Mouse (Mus musculus): ENCODE measurements around the gene Psma2. TPM values are rescaled to one million over a fixed set of nuclear protein-coding genes. Genes with fewer than 3 reads are reported as not detected.

Gene Psma2
- 10 to 100 TPM; 52.6 to 53.7 TPM for total RNA-seq (2023)

DNA sequence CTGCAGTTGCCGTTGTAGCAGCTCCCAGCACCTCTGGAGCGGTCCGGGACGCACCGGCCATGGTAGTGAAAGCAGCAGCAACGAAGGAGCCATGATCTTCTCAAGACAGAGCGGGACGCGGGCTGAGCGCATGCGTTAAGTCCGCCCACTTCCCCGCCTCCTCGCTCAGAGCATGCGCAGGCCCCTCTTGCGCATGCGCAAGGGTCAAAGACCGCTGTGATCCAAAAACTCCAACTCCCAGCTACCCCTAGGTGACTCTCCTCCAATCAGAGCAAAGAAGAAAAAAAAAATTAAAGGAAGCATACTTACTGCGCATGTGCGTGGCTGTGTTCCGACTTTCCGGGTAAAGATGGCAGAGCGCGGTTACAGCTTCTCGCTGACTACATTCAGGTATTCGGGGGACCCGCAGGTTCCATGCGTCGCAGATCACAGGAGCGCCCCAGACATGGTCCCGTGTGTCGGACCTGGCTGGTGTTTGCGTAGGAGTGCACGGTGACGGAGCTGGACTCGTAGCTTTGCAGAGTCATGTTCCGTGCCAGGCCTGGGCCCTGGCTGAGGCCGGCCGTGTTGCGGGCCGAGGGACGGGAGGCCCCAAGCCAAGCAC is at the start of gene Psma2, which contains the start of gene Mrpl32:
Psma2 (plus strand) TSS at position 315 of the 604 bp plus-strand sequence.
Mrpl32 (minus strand) TSS at position 240 of the 604 bp plus-strand sequence.

DNA sequence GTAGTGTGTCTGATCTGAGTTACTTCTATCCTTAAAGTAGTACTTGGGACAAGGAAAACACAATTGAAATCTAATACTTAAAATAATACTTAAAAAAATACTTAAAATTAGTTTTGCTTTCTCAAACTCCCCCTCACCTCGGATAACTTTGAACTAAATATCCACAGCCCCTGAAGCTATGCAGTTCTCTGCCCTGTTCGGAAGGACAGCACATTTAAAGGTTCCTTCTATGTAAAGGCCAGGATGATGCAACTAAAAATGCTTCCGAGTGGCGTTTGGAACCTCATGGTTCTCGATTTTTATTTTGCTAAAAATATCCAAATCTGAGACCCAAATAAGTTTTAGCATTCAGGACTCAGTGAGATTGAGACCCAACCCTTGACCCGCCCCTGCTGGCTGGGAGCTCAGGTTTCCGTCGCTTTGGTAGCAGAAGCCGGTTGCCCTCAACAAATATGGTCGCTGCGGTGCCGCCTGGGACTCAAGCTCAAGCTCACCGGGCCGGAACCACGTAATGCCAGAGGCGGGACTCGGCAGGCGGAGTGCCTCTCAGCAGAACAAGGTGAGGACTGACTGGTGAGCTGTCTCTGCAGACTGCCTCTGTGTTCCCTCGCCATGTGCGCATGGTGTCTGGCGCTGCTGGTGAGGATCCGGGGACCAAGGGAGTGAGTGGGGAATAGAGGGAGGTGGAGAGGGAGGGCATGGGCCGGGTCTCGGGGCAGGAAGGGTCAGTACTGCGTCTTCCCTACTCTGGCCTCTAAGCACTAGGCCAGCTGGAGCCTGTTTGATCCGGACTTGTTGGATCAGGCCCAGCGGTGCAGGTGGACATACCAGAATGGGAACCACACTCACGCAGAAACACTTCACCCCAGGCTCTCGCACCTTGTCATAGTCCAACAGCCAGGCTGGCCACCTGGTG is 16.9 kb downstream of the Psma2 start, which contains the start of gene AW209491:
AW209491 (plus strand) TSS at position 429 of the 916 bp plus-strand sequence.

Other genes starting within 250 kb of the Psma2 start
- not detected for gene Hecw1, start 90.0 kb upstream of the Psma2 start, total RNA-seq (2023)
- 10 to 100 TPM; 18.9 to 20.4 TPM for gene Mrpl32, start 75 bp upstream of the Psma2 start, total RNA-seq (2023)
- 1 to 10 TPM; 4.7 TPM for gene AW209491, start 16.9 kb downstream of the Psma2 start, total RNA-seq (2023)